Mouse (Mus musculus) megakaryocyte, embryonic 14.5 days (primary cell): ENCODE measurements around the gene Narf.

Experiments
- FLI1 ChIP-seq: IDR thresholded peaks from 2 replicates; pipeline ENCODE4 v1.6.1; 2012; ENCODE audit warnings: low read length, inconsistent platforms, mixed read lengths
- GATA1 ChIP-seq: IDR thresholded peaks from 3 replicates; pipeline ENCODE4 v1.6.1; 2012; ENCODE audit warnings: mixed read lengths, low read length, inconsistent platforms, borderline replicate concordance

- TF ChIP-seq GATA1 (no peak), FLI1 (no peak)
Observed at GRCm38 (mm10) chr11:121193415-121193814, 43.6 kb upstream of the Narf start.
